Mouse (Mus musculus) liver, embryonic 11.5 days (tissue): ENCODE measurements at regions not wholly inside any gene's neighbourhood (a gene's known extent, or its start where the extent isn't known, plus 50 kb on each side); places are given as distances from the start of the nearest gene placed in this dataset.

Source experiments
- ATAC-seq: fragments of 200-750 bp; cut with Nextera tagmentation; replicated peaks from 2 replicates; pipeline ENCODE4 v1.8.0; 2017; ENCODE audit warnings: moderate number of reproducible peaks, mild to moderate bottlenecking, moderate TSS enrichment, moderate library complexity; ENCODE audit not compliant: low FRiP score
- DNase-seq: peaks from one replicate; pipeline ENCODE4 v3.0.0-alpha.2; 2017; ENCODE audit warnings: low spot score
- H3K27ac ChIP-seq: fragments of 300-500 bp; sonication (generic); 2 replicates; pipeline ENCODE4 v1.5.1; 2014; ENCODE audit warnings: mild to moderate bottlenecking, low read depth, low read length, control low read depth
- H3K27me3 ChIP-seq: fragments of 300-500 bp; sonication (generic); replicated peaks from 2 replicates; pipeline ENCODE4 v1.6.1; 2014; ENCODE audit warnings: low read length, mixed read lengths; ENCODE audit not compliant: control insufficient read depth, insufficient read depth
- H3K36me3 ChIP-seq: fragments of 300-500 bp; sonication (generic); 2 replicates; pipeline ENCODE4 v1.6.1; 2014; ENCODE audit warnings: mild to moderate bottlenecking, low read length, moderate library complexity, mixed read lengths; ENCODE audit not compliant: control insufficient read depth, insufficient read depth
- H3K4me1 ChIP-seq: fragments of 300-500 bp; sonication (generic); replicated peaks from 2 replicates; pipeline ENCODE4 v1.6.1; 2014; ENCODE audit warnings: low read length, mixed read lengths; ENCODE audit not compliant: control insufficient read depth, insufficient read depth
- H3K4me2 ChIP-seq: fragments of 300-500 bp; sonication (generic); 2 replicates; pipeline ENCODE4 v1.6.1; 2014; ENCODE audit warnings: mild to moderate bottlenecking, control low read depth, moderate library complexity
- H3K4me3 ChIP-seq: fragments of 300-500 bp; sonication (generic); 2 replicates; pipeline ENCODE4 v1.5.1; 2014; ENCODE audit warnings: low read depth, low read length, control low read depth
- H3K9ac ChIP-seq: fragments of 300-500 bp; sonication (generic); 2 replicates; pipeline ENCODE4 v1.6.1; 2014; ENCODE audit warnings: low read depth, low read length, control low read depth
- H3K9me3 ChIP-seq: fragments of 300-500 bp; sonication (generic); 2 replicates; pipeline ENCODE4 v1.6.1; 2016; ENCODE audit warnings: low read length, inconsistent platforms, mixed read lengths; ENCODE audit not compliant: control insufficient read depth
- WGBS: fragments of 180-500 bp; shearing (Covaris S2); extraction: QIAGEN DNeasy Blood & Tissue Kit; methylation state at CpG from one replicate; pipeline ENCODE4 v1.1.7; 2014; 5-methylcytosine and 5-hydroxymethylcytosine counted together

- DNase-seq = no peak
- H3K9ac ChIP-seq = no peak overlapping the region
- H3K9me3 ChIP-seq = no peaks in the 10 kb centered on the region
Measured at GRCm38 (mm10) chr1:92347656-92348055, 126.0 kb downstream of the Ndufa10 start.

GRCm38 (mm10) chr1:92343768-92344167 lies 129.9 kb downstream of the Ndufa10 start:
- H3K9me3 ChIP-seq = no peaks in the 10 kb centered on the region
- no peaks in the 10 kb centered on the region for H3K36me3 ChIP-seq
- H3K4me1 ChIP-seq = no peaks in the 10 kb centered on the region
- no peak overlapping the region for H3K9ac ChIP-seq
- no peak for ATAC-seq
- H3K4me3 ChIP-seq = no peak overlapping the region
- no peak for DNase-seq
- H3K27me3 ChIP-seq = no peaks in the 10 kb centered on the region
- no peak overlapping the region for H3K27ac ChIP-seq
- no peak overlapping the region for H3K4me2 ChIP-seq
- 80% methylated on average over 2 of the region's 2 CpGs for WGBS

More at GRCm38 (mm10) chr1:92347656-92348055, 126.0 kb downstream of the Ndufa10 start:
- Histone ChIP-seq H3K4me3 (no peak overlapping the region), H3K27ac (no peak overlapping the region), H3K4me1 (no peaks in the 10 kb centered on the region), H3K27me3 (no peaks in the 10 kb centered on the region), H3K36me3 (no peaks in the 10 kb centered on the region), H3K4me2 (no peak overlapping the region)
- ATAC-seq = no peak
- 70% methylated on average over 9 of the region's 9 CpGs for WGBS

DNA sequence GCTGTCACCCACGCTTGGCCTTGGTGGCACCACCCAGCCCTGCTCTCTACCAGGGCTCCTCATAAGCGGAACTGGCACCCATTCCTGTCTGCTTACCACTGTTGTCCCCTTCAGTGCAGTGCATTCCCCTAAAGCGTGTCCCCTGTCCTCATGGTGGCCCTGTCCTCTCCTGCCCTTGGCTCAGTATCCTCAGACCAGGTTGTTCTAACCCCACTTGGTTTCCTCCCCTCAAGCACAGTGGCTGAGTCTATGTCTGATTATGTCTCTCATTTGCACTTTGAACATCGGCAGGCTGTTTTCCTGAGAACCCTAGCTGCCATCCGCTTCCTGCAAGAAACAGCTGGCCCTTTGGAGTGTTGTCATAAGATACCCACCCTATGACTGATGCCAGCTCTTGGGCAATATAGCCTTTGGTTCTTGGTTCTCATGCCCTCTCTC lies 130.5 kb downstream of the Ndufa10 start:
- ATAC-seq (no peak), DNase-seq (no peak)
- H3K4me1 ChIP-seq = no peaks in the 10 kb centered on the region
- 81% methylated on average over 5 of the region's 5 CpGs for WGBS
- H3K27ac ChIP-seq = no peak overlapping the region
- no peaks in the 10 kb centered on the region for H3K9me3 ChIP-seq
- no peak overlapping the region for H3K9ac ChIP-seq
- H3K4me2 ChIP-seq = no peak overlapping the region
- no peaks in the 10 kb centered on the region for H3K36me3 ChIP-seq
- H3K4me3 ChIP-seq = no peak overlapping the region
- H3K27me3 ChIP-seq = no peaks in the 10 kb centered on the region

DNA sequence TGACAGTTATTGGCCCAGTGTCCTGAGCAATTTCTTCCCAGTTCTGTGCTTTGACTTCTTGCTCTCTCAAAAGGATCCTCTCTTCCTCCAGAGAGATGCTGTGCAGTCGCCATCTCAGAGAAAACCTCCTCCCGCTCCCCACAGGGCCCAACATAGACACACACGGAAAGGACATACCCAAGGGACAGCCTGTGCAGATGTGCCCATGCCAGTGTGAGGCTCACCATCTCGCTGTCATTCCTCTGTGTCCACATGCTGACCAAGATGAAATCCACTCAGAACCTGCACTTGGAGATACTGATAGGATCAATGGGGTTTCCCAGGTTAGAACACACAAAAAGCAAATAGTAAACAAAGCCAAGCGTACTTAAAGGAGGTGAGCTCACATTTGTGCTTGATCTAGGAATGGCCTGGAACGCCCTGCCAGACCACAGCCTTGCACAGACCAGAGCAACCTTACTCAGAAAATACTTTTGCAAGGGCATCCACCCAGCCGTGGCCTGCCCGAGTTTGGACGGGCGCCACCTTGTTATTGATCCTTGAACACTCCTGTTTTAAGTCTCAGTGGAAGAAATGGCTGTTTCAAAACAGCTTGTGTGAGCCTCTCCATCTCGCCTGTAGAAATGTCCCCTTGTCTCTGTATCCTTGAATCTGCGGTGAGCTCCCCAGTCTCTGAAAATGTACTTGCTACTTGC lies 131.7 kb downstream of the Ndufa10 start:
- DNase-seq (no peak), ATAC-seq (no peak)
- H3K4me2 ChIP-seq = no peak overlapping the region
- no peaks in the 10 kb centered on the region for H3K27me3 ChIP-seq
- H3K27ac ChIP-seq = no peak overlapping the region
- H3K9ac ChIP-seq = no peak overlapping the region
- H3K4me1 ChIP-seq = no peaks in the 10 kb centered on the region
- 80% methylated on average over 12 of the region's 12 CpGs for WGBS
- H3K36me3 ChIP-seq = no peaks in the 10 kb centered on the region
- H3K4me3 ChIP-seq = no peak overlapping the region
- no peaks in the 10 kb centered on the region for H3K9me3 ChIP-seq

- ATAC-seq = no peak
- H3K36me3 ChIP-seq = no peaks in the 10 kb centered on the region
- DNase-seq = no peak
- no peak overlapping the region for H3K9ac ChIP-seq
- WGBS = 74% methylated on average over 7 of the region's 7 CpGs
- no peaks in the 10 kb centered on the region for H3K9me3 ChIP-seq
- H3K27ac ChIP-seq = no peak overlapping the region
- H3K4me1 ChIP-seq = no peaks in the 10 kb centered on the region
- H3K4me2 ChIP-seq = no peak overlapping the region
- H3K27me3 ChIP-seq = no peaks in the 10 kb centered on the region
- no peak overlapping the region for H3K4me3 ChIP-seq
Measured at GRCm38 (mm10) chr1:92340644-92341043, 133.0 kb downstream of the Ndufa10 start.

DNA sequence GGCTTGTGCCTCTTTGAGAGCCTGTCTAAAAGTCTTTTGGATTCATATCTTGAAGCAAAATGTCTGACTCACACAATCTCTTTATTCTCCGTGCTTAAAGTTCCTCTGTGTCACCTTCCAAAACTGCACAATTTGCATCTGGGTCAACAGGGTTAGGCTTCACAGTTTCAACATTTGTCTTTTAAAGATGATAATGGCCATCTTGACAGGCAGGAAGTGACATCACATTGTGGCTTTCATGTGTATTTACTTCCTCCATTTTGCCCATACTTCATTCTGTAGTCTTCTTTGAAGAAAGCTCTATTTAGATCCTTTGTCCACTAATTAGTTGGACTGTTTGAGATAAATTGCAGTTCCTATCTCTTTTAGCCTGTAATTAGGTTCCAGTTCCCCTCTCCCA lies 135.1 kb downstream of the Ndufa10 start:
- no peak overlapping the region for H3K4me3 ChIP-seq
- H3K27me3 ChIP-seq = no peaks in the 10 kb centered on the region
- H3K9ac ChIP-seq = no peak overlapping the region
- no peaks in the 10 kb centered on the region for H3K36me3 ChIP-seq
- no peak overlapping the region for H3K27ac ChIP-seq
- no peak overlapping the region for H3K4me2 ChIP-seq
- WGBS = 66% methylated on average over 1 of the region's 1 CpGs
- no peak for DNase-seq
- ATAC-seq = no peak
- H3K9me3 ChIP-seq = no peaks in the 10 kb centered on the region
- H3K4me1 ChIP-seq = no peaks in the 10 kb centered on the region

- H3K4me1 ChIP-seq = no peaks in the 10 kb centered on the region
- H3K27ac ChIP-seq = no peak overlapping the region
- DNase-seq (no peak), ATAC-seq (no peak)
- H3K9me3 ChIP-seq = no peaks in the 10 kb centered on the region
- H3K9ac ChIP-seq = no peak overlapping the region
- H3K27me3 ChIP-seq = no peaks in the 10 kb centered on the region
- WGBS = 63% methylated on average over 8 of the region's 8 CpGs
- no peak overlapping the region for H3K4me3 ChIP-seq
- H3K36me3 ChIP-seq = no peaks in the 10 kb centered on the region
- no peak overlapping the region for H3K4me2 ChIP-seq
Measured at GRCm38 (mm10) chr1:92337450-92337849, 136.2 kb downstream of the Ndufa10 start.

DNA sequence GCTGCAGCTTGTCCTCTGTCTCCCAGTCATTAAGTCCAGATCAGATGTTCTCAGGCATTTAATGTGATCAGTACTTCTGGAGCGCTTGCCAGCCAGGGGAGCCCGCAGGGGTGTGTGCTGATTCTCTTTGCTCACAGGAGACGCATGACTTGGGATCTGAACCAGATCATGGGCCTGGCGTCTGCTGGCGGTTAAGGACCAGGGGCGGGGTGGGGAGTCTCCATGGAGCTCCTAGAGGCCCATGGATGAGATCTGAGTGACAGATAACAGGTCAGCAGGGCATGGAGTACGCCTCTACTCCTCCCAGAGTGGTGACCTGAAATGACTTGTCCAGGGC lies 136.7 kb upstream of the Hdac4 start:
- DNase-seq = no peak
- no peaks in the 10 kb centered on the region for H3K4me1 ChIP-seq
- no peak overlapping the region for H3K9ac ChIP-seq
- no peaks in the 10 kb centered on the region for H3K27me3 ChIP-seq
- H3K27ac ChIP-seq = no peak overlapping the region
- H3K36me3 ChIP-seq = no peaks in the 10 kb centered on the region
- H3K9me3 ChIP-seq = no peaks in the 10 kb centered on the region
- H3K4me2 ChIP-seq = no peak overlapping the region
- no peak for ATAC-seq
- H3K4me3 ChIP-seq = no peak overlapping the region
- 66% methylated on average over 7 of the region's 7 CpGs for WGBS

- DNase-seq (no peak), ATAC-seq (no peak)
- H3K4me2 ChIP-seq = no peak overlapping the region
- H3K4me1 ChIP-seq = no peaks in the 10 kb centered on the region
- H3K27me3 ChIP-seq = no peaks in the 10 kb centered on the region
- no peak overlapping the region for H3K27ac ChIP-seq
- WGBS = 63% methylated on average over 5 of the region's 5 CpGs
- no peak overlapping the region for H3K9ac ChIP-seq
- H3K4me3 ChIP-seq = no peak overlapping the region
- H3K9me3 ChIP-seq = no peaks in the 10 kb centered on the region
- H3K36me3 ChIP-seq = no peaks in the 10 kb centered on the region
Measured at GRCm38 (mm10) chr1:92331559-92332247, 136.2 kb upstream of the Hdac4 start.
